ENCODE assay signal across 9 mouse cellular contexts in the genomic region with DNA sequence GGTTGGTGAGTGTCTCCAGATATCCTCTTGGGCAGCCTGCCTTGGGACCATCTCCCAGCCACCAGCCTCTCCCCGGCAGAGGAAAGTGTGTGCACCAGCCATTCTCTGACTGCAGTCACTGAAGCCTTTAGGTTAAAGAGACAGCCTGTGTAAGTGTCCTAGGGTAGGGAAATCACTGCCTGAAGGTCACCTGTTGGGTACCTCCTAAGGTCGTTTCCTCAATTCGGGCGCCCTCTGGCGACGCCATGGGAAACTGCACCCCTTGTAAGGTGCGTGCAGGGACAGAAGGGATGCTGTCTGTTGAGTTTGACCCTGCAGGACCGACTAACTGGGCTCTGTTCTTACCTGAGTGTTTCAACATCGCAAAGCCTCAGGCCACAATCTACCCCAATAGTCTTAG.
DNase-seq lines count a peak whose midpoint lies in the region; ATAC-seq lines count a peak whose summit lies in the region.
"Had no signal": no experiment of that assay in that cellular context is flagged by ENCODE, and none has a peak within 500 bp of the region (broad histone marks: within the 10 kb centered on the region; RNA-seq: fewer than 3 reads in every experiment).

No protein-coding gene starts in this region.

- no peak overlapping the region for H3K4me2 ChIP-seq in embryonic facial prominence, embryonic 11.5 days (ENCODE audit: low read depth, low read length)
- H3K4me2 ChIP-seq: lung, embryonic 15.5 days had no signal

- no peak overlapping the region for H3K4me3 ChIP-seq in embryonic facial prominence, embryonic 11.5 days (ENCODE audit: low read depth, low read length)
- H3K4me3 ChIP-seq: lung, embryonic 15.5 days had no signal

- H3K4me1 ChIP-seq in embryonic facial prominence, embryonic 11.5 days (ENCODE audit: control insufficient read depth, insufficient read depth, low read length) = no peaks in the 10 kb centered on the region
- H3K4me1 ChIP-seq: lung, embryonic 15.5 days had no signal

- H3K27me3 ChIP-seq in embryonic facial prominence, embryonic 11.5 days (ENCODE audit: control insufficient read depth, insufficient read depth, low read length) = no peaks in the 10 kb centered on the region

- H3K9me3 ChIP-seq in embryonic facial prominence, embryonic 11.5 days (replicated peaks; ENCODE audit: control insufficient read depth, low read length) = no peaks in the 10 kb centered on the region
- H3K9me3 ChIP-seq: lung, embryonic 15.5 days had no signal

- H3K36me3 ChIP-seq in embryonic facial prominence, embryonic 11.5 days (replicated peaks; ENCODE audit: control insufficient read depth, insufficient read depth, low read depth, low read length) = no peaks in the 10 kb centered on the region
- H3K36me3 ChIP-seq: lung, embryonic 15.5 days had no signal

- no peak overlapping the region for H3K27ac ChIP-seq in embryonic facial prominence, embryonic 11.5 days (replicated peaks; ENCODE audit: low read depth, low read length)
- H3K27ac ChIP-seq: lung, embryonic 15.5 days had no signal

- 10% methylated on average over 9 of the region's 9 CpGs for WGBS in embryonic facial prominence, embryonic 11.5 days

- H3K9ac ChIP-seq in embryonic facial prominence, embryonic 11.5 days (replicated peaks; ENCODE audit: low read length) = no peak overlapping the region
- H3K9ac ChIP-seq: lung, embryonic 15.5 days had no signal

- ATAC-seq in embryonic facial prominence, embryonic 11.5 days (replicated peaks; ENCODE audit: insufficient number of reproducible peaks, low FRiP score, low TSS enrichment, low read depth) = no peak; the same call in 1 of the 2 replicates

- DNase-seq in ES-CJ7 (ENCODE audit: low read depth, low spot score) (peak; percentile 81), MN1 (ENCODE audit: low spot score) (no peak)
- DNase-seq in adrenal gland, postnatal 36 days = peak; percentile 83 to 85
- peak; percentile 78 for DNase-seq in embryonic facial prominence, embryonic 11.5 days (ENCODE audit: low spot score)
- DNase-seq in heart, adult 9 months (ENCODE audit: low spot score in 2 of 2) = peak; percentile 34 to 57
- peak; percentile 21 to 69 for DNase-seq in layer of hippocampus, adult 8-10 months (ENCODE audit: low spot score in 2 of 2)
- DNase-seq in lung, postnatal 25 days (ENCODE audit: low spot score) = peak; percentile 61
- peak; percentile 68 for DNase-seq in right cerebral cortex, postnatal 4 days
